Mouse (Mus musculus) forelimb bud, embryonic 11.5 days (tissue): ENCODE results near the gene Nptxr.

Experiments used
- DNase-seq: peaks from one replicate; pipeline ENCODE4 v3.0.0-alpha.2; 2012; ENCODE audit warnings: low read depth, low spot score

Nptxr gene

GRCm38 (mm10) chr15:79752742-79753419 is 51.7 kb downstream of the Nptxr start:
- peak; percentile 59 for DNase-seq

- DNase-seq = no peak
Observed at GRCm38 (mm10) chr15:79751772-79752171, 52.8 kb downstream of the Nptxr start.

- DNase-seq = no peak
Observed at GRCm38 (mm10) chr15:79750266-79750665, 54.3 kb downstream of the Nptxr start.

- DNase-seq = no peak
Observed at GRCm38 (mm10) chr15:79749162-79749561, 55.4 kb downstream of the Nptxr start.

- peak; percentile 63 for DNase-seq
Observed at GRCm38 (mm10) chr15:79747998-79748397, 56.6 kb downstream of the Nptxr start.

- no peak for DNase-seq
Observed at GRCm38 (mm10) chr15:79745883-79746282, 58.7 kb downstream of the Nptxr start.

- no peak for DNase-seq
Observed at GRCm38 (mm10) chr15:79745312-79745711, 59.3 kb downstream of the Nptxr start.

- no peak for DNase-seq
Observed at GRCm38 (mm10) chr15:79744742-79745141, 59.8 kb downstream of the Nptxr start.

- DNase-seq = no peak
Observed at GRCm38 (mm10) chr15:79744001-79744400, 60.6 kb downstream of the Nptxr start.

GRCm38 (mm10) chr15:79742706-79743023 is 61.9 kb downstream of the Nptxr start:
- DNase-seq = no peak

GRCm38 (mm10) chr15:79741921-79742705 is 62.5 kb downstream of the Nptxr start, which contains the start of gene Sun2:
Sun2 (minus strand) TSS chr15:79742536.
- DNase-seq = peak; percentile 81

GRCm38 (mm10) chr15:79741173-79741858 is 63.2 kb downstream of the Nptxr start:
- no peak for DNase-seq

- no peak for DNase-seq
Observed at GRCm38 (mm10) chr15:79740739-79741138, 63.8 kb downstream of the Nptxr start.
